ENCODE assay signal across 8 mouse cellular contexts in the genomic region with DNA sequence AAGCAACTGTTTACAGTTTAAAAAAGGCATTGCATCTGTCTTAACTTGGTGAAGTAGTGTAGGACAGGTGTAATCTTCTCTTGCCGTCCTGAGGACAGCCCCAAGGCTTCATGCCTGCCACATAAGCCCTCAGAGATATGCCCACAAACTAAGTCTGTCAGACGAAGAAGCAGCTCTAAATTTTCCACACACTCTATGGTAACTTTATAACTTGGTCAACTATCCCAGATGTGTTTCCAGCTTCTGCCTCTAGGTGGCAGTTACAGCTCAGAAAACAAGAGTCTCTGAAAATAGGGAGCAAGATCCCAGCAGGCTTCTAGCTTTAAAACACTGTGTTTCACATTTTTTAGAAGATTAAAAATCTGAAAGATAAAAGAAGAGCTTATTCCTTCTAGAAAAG.
DNase-seq lines count a peak whose midpoint lies in the region; ATAC-seq and TF ChIP-seq lines count a peak whose summit lies in the region.

No protein-coding gene starts in this region.

- no peak for TF ChIP-seq POLR2A in spleen, adult 2 months (IDR thresholded peaks at IDR 0.05; ENCODE audit: low read depth, low read length)

- DNase-seq in spleen, adult 2 months (ENCODE audit: low read depth in 1 of 2, low spot score in 2 of 2), result no peak
- DNase-seq in spleen, postnatal 36 days (ENCODE audit: low spot score in 2 of 2), result no peak
- peak; percentile 45 for DNase-seq in c-Kit-positive CD71-positive TER-119-positive erythroid progenitor cells, embryonic 14.5 days (ENCODE audit: low spot score)
- peak; percentile 82 for DNase-seq in forebrain, embryonic 14.5 days (ENCODE audit: low spot score)
- DNase-seq in left cerebral cortex, postnatal 10 days (ENCODE audit: extremely low spot score in 1 of 2, low spot score in 2 of 2), result peak; percentile 65 to 74
- DNase-seq in thymus, postnatal 4 days, result peak; percentile 65

- no peaks in the 10 kb centered on the region for H3K27me3 ChIP-seq in spleen, adult 2 months (ENCODE audit: control insufficient read depth, insufficient read depth, low read length)
- H3K27me3 ChIP-seq in forebrain, embryonic 14.5 days (replicated peaks; ENCODE audit: control insufficient read depth, insufficient read depth, low read length), result no peaks in the 10 kb centered on the region
- no peaks in the 10 kb centered on the region for H3K27me3 ChIP-seq in intestine, embryonic 15.5 days (replicated peaks)
- H3K27me3 ChIP-seq in midbrain, embryonic 12.5 days, result no peaks in the 10 kb centered on the region

- no peak overlapping the region for H3K4me2 ChIP-seq in forebrain, embryonic 14.5 days (ENCODE audit: low read length)
- no peak overlapping the region for H3K4me2 ChIP-seq in intestine, embryonic 15.5 days (replicated peaks)
- no peak overlapping the region for H3K4me2 ChIP-seq in midbrain, embryonic 12.5 days (replicated peaks)

- no peak overlapping the region for H3K9ac ChIP-seq in forebrain, embryonic 14.5 days (ENCODE audit: low read length)
- H3K9ac ChIP-seq in intestine, embryonic 15.5 days, result no peak overlapping the region
- H3K9ac ChIP-seq in midbrain, embryonic 12.5 days (replicated peaks), result no peak overlapping the region

- no peak overlapping the region for H3K27ac ChIP-seq in spleen, adult 2 months (ENCODE audit: insufficient read depth, low read length)
- no peak overlapping the region for H3K27ac ChIP-seq in forebrain, embryonic 14.5 days (ENCODE audit: low read depth, low read length)
- no peak overlapping the region for H3K27ac ChIP-seq in intestine, embryonic 15.5 days
- H3K27ac ChIP-seq in midbrain, embryonic 12.5 days (replicated peaks), result no peak overlapping the region

- WGBS in spleen, adult 2 months, result 46% methylated on average over 2 of the region's 2 CpGs
- WGBS in forebrain, embryonic 14.5 days, result 61% methylated on average over 2 of the region's 2 CpGs
- WGBS in intestine, embryonic 15.5 days, result 52% methylated on average over 2 of the region's 2 CpGs
- WGBS in midbrain, embryonic 12.5 days, result 56% methylated on average over 2 of the region's 2 CpGs

- no peaks in the 10 kb centered on the region for H3K36me3 ChIP-seq in spleen, adult 2 months (ENCODE audit: control insufficient read depth, insufficient read depth, low read length)
- H3K36me3 ChIP-seq in forebrain, embryonic 14.5 days (ENCODE audit: control insufficient read depth, insufficient read depth, low read length), result peaks cover 31% of the 10 kb centered on the region
- H3K36me3 ChIP-seq in intestine, embryonic 15.5 days, result peaks cover 4% of the 10 kb centered on the region; the same call in 1 of the 2 replicates
- H3K36me3 ChIP-seq in midbrain, embryonic 12.5 days, result peaks cover 34% of the 10 kb centered on the region; the same call in 1 of the 2 replicates

- ATAC-seq in forebrain, embryonic 14.5 days, result peak; percentile 58; the same call in 1 of the 2 replicates
- peak; percentile 59 for ATAC-seq in intestine, embryonic 15.5 days
- ATAC-seq in midbrain, embryonic 12.5 days (ENCODE audit: low FRiP score, low read depth), result peak; percentile 66

- H3K9me3 ChIP-seq in forebrain, embryonic 14.5 days (replicated peaks; ENCODE audit: control insufficient read depth, low read length), result no peaks in the 10 kb centered on the region
- no peaks in the 10 kb centered on the region for H3K9me3 ChIP-seq in intestine, embryonic 15.5 days
- H3K9me3 ChIP-seq in midbrain, embryonic 12.5 days, result no peaks in the 10 kb centered on the region

- no peak overlapping the region for H3K4me3 ChIP-seq in spleen, adult 2 months (ENCODE audit: extremely low read depth, insufficient read depth, insufficient read length)
- H3K4me3 ChIP-seq in forebrain, embryonic 14.5 days (ENCODE audit: low read depth, low read length), result no peak overlapping the region
- H3K4me3 ChIP-seq in intestine, embryonic 15.5 days (replicated peaks), result no peak overlapping the region
- H3K4me3 ChIP-seq in midbrain, embryonic 12.5 days, result no peak overlapping the region

- 0 out of 2 replicates have a peak, but pooled peaks have one; percentile 8 for TF ChIP-seq CTCF in spleen, adult 2 months (IDR thresholded peaks at IDR 0.05; ENCODE audit: extremely low read depth, insufficient read depth, insufficient read length, insufficient replicate concordance)

- intact Hi-C loops in left cerebral cortex, postnatal 10 days (cut with DNase I), result loop anchor here (5.0 kb wide), 2 partner anchors 56 to 241 kb away; no protein-coding TSS in a partner anchor

- no peaks in the 10 kb centered on the region for H3K4me1 ChIP-seq in spleen, adult 2 months (ENCODE audit: control insufficient read depth, insufficient read depth, insufficient read length)
- H3K4me1 ChIP-seq in forebrain, embryonic 14.5 days (ENCODE audit: control insufficient read depth, insufficient read depth, low read length), result no peaks in the 10 kb centered on the region
- H3K4me1 ChIP-seq in intestine, embryonic 15.5 days (replicated peaks), result no peaks in the 10 kb centered on the region
- H3K4me1 ChIP-seq in midbrain, embryonic 12.5 days, result no peaks in the 10 kb centered on the region; the same call in 1 of the 2 replicates

Comparison
In these comparisons a context has a peak if more than half of its experiments do, and no peak if none do; other contexts are left out.
1. DNase-seq: peak in c-Kit-positive CD71-positive TER-119-positive erythroid progenitor cells, embryonic 14.5 days (single experiment), forebrain, embryonic 14.5 days (single experiment), left cerebral cortex, postnatal 10 days (2 of 2) and thymus, postnatal 4 days (single experiment); none in spleen, adult 2 months (0 of 2) and spleen, postnatal 36 days (0 of 2).
2. Peak in every context shown above with its lines, with median percentiles within 50 percentile points of each other: ATAC-seq.